Mouse (Mus musculus) CD4-positive, CD25-positive, alpha-beta regulatory T cell, adult 2 months (primary cell): ENCODE data around the gene Carm1.
"Not testable (repeated sequence)": the region's sequence is repeated elsewhere in the genome, so short reads cannot be mapped to it uniquely, and the experiment has no call there.

Experiments used
- DNase-seq: peaks from one replicate; pipeline ENCODE4 v3.0.0-alpha.2; 2012; ENCODE audit warnings: low read depth, low spot score

The Carm1 gene

DNA sequence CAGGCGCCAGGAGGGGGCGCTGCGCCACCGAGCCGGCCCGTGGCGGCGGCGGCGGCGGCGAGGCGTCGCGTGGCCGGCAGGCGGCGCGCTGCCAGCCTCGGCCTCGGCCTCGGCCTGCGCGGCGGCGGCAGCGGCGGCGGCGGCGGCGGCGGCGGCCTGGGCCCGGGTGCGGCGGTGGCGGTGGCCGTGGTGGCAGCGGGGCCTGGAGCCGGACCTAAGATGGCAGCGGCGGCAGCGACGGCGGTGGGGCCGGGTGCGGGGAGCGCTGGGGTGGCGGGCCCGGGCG lies at the start of gene Carm1:
TSS of gene Carm1 (plus strand) at position 106 of the 286 bp plus-strand sequence.
- no peak for DNase-seq

DNA sequence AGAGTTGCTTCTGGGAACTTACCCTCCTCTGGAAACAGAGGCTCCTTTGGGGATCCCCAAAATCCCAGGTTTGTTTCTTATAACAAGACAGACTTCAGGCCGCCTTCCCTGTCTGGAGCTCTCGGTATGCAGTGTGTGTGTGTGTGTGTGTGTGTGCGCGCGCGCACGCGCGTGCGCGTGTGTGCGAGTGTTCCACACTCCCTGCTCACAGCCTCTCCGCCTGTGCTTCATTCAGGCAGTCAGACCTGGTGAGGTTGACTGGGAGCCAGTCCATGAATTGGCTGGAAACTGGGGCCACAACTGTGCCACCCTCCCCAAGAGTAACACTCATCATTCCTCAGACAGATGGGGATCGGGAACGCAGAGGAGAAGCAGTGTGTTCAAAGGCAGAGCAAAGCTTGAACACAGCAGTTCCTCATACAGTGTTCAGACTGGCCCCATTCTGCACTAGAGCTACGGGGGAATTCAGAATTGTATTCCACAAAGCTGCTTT lies 49.6 kb upstream of the Carm1 start:
- DNase-seq: no peak

GRCm38 (mm10) chr9:21497664-21498063 lies 49.0 kb upstream of the Carm1 start:
- DNase-seq: no peak

DNA sequence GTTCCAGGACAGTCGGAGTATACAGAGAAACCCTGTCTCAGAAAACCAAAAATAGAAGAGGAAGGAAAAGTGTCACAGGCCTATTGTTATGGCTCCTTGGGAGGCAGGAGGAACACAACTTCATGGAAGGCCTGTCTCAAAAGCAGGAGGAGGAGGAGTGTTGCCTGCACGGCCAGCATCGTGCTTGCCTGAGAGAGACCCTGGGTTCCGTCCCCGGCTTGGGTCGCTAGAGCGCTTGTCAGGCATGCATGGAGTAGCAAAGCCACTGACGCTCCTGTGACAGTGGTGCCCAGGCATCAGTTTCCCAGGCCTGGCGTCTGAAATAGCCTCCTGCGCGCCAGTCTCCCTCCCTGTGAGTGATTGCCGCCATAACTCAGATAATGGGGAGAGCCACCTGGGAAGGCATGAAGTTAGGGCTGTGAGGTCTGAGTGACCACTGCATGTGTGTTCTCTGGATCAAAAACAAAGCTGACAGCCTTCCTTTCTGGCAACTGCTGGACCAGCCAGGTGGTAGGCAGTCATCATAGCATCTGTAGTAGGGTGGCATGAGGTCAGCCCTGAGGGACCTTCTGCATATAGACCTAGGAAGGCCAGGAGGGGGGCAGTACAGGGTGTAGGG lies 48.3 kb upstream of the Carm1 start:
- no peak for DNase-seq

- DNase-seq: no peak
These were observed 43.3 kb upstream of the Carm1 start for GRCm38 (mm10) chr9:21503352-21503751.

GRCm38 (mm10) chr9:21505767-21506166 lies 40.9 kb upstream of the Carm1 start:
- no peak for DNase-seq

DNA sequence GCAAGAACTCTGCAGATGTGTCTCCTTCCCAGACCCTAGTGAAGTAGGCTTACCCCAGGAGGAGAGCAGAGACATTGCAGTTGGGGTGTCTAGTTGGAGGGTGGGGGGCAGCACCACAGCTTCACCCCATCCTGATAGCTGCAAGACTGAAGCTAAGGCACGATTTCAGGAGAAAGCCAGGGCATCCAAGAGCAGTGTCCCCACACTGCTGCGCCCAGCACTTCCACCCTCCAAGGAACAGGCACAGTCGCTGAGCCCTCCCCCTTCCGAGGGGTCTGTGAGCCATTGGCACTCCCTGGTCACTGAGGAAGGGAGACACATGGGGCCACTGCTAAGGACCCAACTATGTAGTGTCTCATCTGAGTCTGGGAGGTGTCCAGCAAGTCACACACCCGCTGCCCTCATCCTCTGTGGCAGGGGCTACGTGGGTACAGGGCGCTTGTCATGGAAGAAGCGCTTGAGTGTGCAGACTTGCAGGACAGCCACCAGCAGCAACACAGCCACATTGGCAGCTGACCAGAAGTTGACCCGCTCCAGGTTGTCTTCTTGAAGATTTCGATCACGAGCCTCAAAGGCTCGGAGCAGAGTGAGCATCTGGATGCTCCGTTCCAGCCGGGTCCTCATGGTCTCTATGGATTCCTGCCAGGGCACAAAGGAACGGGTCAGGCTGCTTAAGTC lies 38.8 kb upstream of the Carm1 start:
- no peak for DNase-seq

GRCm38 (mm10) chr9:21508871-21509404 lies 37.8 kb upstream of the Carm1 start:
- DNase-seq: no peak

- DNase-seq: peak; percentile 83
These were observed 36.7 kb upstream of the Carm1 start, which contains the start of gene Tmed1 for GRCm38 (mm10) chr9:21509772-21510688. Gene Tmed1 (minus strand): TSS chr9:21510252.

DNA sequence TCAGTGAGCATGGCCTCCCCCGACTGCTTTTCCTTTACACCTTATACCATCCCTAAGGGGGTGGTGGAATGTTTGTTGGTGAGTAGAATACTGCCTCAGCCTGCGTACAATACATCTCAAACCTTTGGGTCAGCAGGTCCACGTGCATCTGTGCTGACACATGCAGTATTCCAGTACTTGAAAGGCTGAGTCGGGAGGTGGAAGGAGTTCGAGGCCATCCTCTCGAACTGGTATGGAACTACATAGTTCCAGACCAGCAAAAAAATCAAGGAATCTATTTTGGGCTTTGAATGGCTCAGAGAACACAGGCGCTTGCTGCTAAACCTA lies 36.0 kb upstream of the Carm1 start:
- DNase-seq: no peak

DNA sequence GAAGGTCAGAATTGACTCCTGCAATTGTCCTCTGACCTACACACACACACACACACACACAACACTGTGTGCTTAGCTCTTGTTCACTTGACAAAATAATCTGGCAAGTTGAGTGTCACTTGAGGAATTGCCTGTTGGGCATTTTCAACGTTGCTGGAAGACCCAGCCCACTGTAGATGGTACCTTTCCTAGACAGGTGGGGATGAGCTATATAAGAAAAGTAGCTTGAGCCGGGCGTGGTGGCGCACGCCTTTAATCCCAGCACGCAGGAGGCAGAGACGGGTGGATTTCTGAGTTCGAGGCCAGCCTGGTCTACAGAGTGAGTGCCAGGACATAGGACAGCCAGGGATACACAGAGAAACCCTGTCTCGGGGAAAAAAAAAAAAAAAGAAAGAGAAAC lies 35.6 kb upstream of the Carm1 start:
- DNase-seq: no peak

- DNase-seq: no peak
These were observed 33.2 kb upstream of the Carm1 start for GRCm38 (mm10) chr9:21513466-21513865.

DNA sequence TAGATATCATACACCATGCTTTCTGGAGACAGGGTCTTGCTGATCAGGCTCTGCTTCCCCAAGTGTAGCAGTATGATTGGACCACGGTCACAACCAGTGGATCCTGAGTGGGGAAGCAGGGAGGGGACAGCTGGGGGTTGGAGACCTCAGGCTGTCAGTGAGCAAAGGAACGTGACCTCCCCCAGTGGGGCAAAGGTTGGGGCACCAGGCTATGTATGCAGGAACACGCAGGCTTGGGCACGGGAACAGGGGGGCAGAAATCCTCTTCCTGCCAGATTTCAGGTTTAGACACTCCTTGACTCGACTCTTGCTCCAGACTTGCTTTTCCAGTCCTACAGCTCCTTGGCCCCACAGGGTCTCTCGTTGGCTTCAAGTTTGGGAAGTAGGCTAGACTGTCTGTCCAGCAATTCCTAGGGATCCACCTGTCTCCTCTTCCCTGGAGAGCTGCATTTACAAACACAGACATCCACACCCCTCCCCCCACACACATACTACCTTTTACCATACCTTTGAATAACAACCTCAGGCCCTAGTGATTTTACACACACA lies 28.7 kb upstream of the Carm1 start:
- no peak for DNase-seq

GRCm38 (mm10) chr9:21518690-21519089 lies 28.0 kb upstream of the Carm1 start:
- not testable (repeated sequence) for DNase-seq

DNA sequence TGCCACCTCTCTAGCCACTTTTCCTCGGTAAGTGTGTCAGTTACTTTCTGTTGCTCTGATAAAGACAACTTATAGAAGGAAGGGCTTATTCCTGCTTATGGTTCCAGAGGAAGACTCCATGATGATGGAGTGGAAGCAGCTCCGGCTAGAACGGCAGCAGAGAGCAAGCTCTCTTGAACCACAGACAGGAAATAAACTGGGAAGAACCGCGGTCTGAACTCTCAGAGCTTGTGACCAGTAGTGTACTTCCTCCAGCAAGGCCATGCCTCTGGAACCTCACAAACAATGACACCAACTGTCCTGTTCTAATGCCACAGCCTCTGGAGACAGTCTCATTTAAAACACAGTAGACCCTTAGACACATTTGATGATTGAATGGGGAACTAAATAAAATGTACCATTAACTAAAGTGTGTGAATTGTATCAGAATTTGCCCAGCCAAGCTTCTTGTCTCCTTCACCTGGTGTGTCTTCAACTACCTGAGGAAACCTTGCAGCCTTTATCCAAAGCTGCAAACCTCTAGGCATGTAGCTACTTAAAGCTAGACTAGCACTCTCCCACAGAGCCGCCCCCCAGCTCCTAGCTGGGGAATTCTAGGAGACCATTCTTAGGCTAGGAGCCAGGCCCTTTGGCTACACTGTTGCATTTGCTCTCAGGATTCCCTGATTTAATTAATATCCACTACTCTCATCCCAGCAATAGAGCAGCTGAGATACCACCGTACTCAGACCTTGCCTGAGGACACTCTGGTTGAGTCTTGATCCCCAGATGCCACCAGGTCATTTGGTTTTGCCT lies 21.4 kb upstream of the Carm1 start:
- DNase-seq: no peak

- peak; percentile 57 for DNase-seq
These were observed 20.6 kb upstream of the Carm1 start, which contains the start of gene AB124611 for GRCm38 (mm10) chr9:21525937-21526633. Gene AB124611 (plus strand): TSS chr9:21526176.

DNA sequence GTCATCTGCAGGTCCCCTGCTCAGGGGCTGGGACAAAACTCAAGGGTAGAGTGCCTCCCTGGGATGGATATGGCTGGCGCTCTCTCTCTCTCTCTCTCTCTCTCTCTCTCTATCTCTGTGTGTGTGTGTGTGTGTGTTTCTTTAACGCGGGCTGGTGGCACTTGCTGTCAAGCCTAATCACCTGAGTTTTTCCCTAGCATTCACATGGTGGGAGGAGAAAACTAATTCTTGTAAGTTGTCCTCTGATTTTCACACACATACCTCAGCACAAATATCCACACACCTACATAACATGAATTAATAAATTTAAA lies 20.1 kb upstream of the Carm1 start:
- DNase-seq: no peak

DNA sequence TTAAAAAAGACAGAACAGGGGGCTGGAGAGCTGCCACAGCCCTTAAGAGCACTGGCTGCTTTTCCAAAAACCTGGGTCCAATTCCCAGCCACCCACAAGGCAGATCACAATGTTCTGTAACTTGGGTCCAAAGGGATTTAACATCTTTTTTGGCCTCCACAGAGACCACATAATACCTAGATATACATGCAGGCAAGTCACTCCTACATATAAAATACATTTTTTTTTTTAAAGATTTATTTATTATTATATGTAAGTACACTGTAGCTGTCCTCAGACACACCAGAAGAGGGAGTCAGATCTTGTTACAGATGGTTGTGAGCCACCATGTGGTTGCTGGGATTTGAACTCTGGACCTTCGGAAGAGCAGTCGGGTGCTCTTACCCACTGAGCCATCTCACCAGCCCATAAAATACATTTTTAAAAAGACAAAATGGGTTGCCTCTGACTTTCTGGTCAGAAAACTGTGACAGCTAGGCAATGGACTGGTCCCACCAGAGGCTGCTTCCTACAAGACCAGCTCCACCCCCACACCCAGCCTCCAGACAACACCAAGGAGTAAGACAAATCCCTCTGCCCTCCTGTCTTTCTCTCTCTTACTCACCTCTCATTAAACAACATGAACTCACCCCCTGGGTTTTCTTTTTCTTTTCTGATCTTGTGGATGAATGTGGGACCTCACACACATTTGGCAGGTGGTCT lies 19.4 kb upstream of the Carm1 start:
- DNase-seq: no peak

DNA sequence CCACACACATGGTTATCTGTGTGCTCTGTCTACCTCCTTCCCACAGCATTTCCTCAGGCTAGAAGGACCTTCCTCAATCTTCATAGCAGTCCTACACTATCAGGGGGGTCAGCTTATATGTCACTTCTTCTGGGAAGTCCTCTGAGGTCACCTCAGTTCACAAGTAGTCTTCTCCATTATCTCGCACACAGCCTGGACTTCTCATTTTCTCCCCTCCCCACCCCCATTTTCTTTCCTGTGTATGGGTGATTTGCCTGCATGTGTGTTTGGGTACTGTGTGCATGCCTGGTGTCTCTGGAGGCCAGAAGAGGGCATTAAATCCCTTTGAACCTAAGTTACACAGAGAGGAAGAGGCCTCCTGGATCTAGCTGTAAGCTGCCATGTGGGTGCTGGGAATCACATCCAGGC lies 18.8 kb upstream of the Carm1 start:
- DNase-seq: no peak

- DNase-seq: no peak
These were observed 10.2 kb upstream of the Carm1 start for GRCm38 (mm10) chr9:21536501-21536900.
